Mouse (Mus musculus) kidney, adult 2 months (tissue): ENCODE results near the gene Lrp2.

Source experiments
- CTCF ChIP-seq: fragments of 200-500 bp; conservative IDR thresholded peaks from 2 replicates; pipeline ENCODE4 v1.5.1; 2011; ENCODE audit warnings: low read depth, mild to moderate bottlenecking, control low read depth, low read length, moderate library complexity, mixed read lengths; ENCODE audit not compliant: insufficient read depth, insufficient read length
- POLR2A ChIP-seq: fragments of 200-500 bp; IDR thresholded peaks from one replicate; pipeline ENCODE4 v1.6.1; 2011; ENCODE audit warnings: low read depth, low read length, control low read depth

DNA sequence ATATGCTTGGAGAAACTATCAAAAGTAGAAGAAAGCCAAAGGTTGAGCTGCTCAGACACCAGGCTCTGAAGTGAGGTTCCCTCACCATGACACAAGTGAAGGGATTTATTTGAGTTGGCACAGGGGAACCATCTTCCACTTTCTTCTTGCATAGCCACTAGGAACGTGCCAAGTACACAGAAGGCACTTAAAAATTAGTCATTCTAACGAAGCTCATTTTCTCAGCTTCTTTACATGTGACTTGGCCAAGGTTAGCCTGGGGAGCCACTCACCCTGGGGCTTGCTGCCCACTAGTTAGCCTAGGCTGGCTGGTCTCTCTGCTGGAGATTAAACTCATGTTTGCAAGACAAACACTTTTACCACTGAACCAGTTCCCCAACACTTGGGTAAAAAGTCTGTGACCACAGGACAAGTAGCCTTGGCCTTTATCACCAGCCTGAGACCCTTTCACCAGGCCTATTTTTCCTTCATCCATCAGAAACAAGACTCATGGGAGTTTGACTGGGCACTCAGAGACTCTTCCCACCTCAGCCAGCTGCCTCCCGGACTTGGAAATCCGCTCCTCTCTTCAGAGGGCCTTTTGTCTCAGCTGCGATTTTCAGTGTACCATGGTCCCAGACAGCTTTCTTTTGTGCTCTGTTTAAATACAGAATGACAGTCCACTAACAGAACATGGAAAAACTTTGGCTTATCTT, 12.7 kb downstream of the Lrp2 start:
- no peak for TF ChIP-seq CTCF
- no peak for TF ChIP-seq POLR2A
